Mouse (Mus musculus) lung, embryonic 15.5 days (tissue): Measurements from ENCODE around the gene Gm21083. TPM values are rescaled to one million over a fixed set of nuclear protein-coding genes. Genes with fewer than 3 reads are reported as not detected.

Source experiments
- polyA plus RNA-seq: library from polyadenylated mRNA; unstranded; fragments of >200 nt; fragmentation: Nextera tagmentation; extraction: Ambion mirVana; gene quantifications from 2 replicates; pipeline ENCODE4 v1.2.1, GENCODE M21; 2015

Gene Gm21083
- polyA plus RNA-seq, 1 experiment from 2014 or later, result not detected

Other genes with a start within 250 kb of the Gm21083 start
- 0.32 TPM in 1 of 2 replicates, not detected in the other for gene Gm21149, start 100.8 kb upstream of the Gm21083 start, polyA plus RNA-seq
- not detected in 2 replicates for gene Gm21190, start 48.1 kb upstream of the Gm21083 start, polyA plus RNA-seq
- not detected in 2 replicates for gene Speer4d, start 41.7 kb downstream of the Gm21083 start, polyA plus RNA-seq
- not detected in 2 replicates for gene 4930572O03Rik, start 79.7 kb downstream of the Gm21083 start, polyA plus RNA-seq
- not detected in 2 replicates for gene Speer4c, start 136.9 kb downstream of the Gm21083 start, polyA plus RNA-seq